Mouse (Mus musculus) embryonic fibroblast, embryonic 13.5 days (primary cell): ENCODE data around the gene Camta1. TPM values are rescaled to one million over a fixed set of nuclear protein-coding genes. Genes with fewer than 3 reads are reported as not detected.
"Not testable (repeated sequence)": the region's sequence is repeated elsewhere in the genome, so short reads cannot be mapped to it uniquely, and the experiment has no call there.

Source experiments
- H3K27ac ChIP-seq: 2 replicates; pipeline ENCODE4 v1.5.1; 2012; ENCODE audit warnings: low read length, control low read depth, inconsistent platforms; ENCODE audit not compliant: insufficient read depth
- H3K4me1 ChIP-seq: 2 replicates; pipeline ENCODE4 v1.6.1; 2011; ENCODE audit warnings: low read length; ENCODE audit not compliant: control insufficient read depth, insufficient read depth
- H3K4me3 ChIP-seq: 2 replicates; pipeline ENCODE4 v1.5.1; 2011; ENCODE audit warnings: mild to moderate bottlenecking, control low read depth, low read length; ENCODE audit not compliant: insufficient read depth
- CTCF ChIP-seq: IDR thresholded peaks from 2 replicates; pipeline ENCODE4 v1.5.1; 2011; ENCODE audit warnings: mild to moderate bottlenecking, control low read depth, low read length, moderate library complexity, borderline replicate concordance; ENCODE audit not compliant: insufficient read depth
- POLR2A ChIP-seq: IDR thresholded peaks from 2 replicates; pipeline ENCODE4 v1.6.1; 2011; ENCODE audit warnings: low read depth, mild to moderate bottlenecking, control low read depth, low read length, moderate library complexity
- polyA plus RNA-seq: library from polyadenylated mRNA; stranded (reverse); fragments of >200 nt; gene quantifications from 2 replicates; pipeline ENCODE4 v1.2.4, GENCODE M21; 2011; ENCODE audit warnings: low read depth; ENCODE audit not compliant: missing spikeins, insufficient read length

The Camta1 gene
- polyA plus RNA-seq, 1 experiment: 53.4 TPM

DNA sequence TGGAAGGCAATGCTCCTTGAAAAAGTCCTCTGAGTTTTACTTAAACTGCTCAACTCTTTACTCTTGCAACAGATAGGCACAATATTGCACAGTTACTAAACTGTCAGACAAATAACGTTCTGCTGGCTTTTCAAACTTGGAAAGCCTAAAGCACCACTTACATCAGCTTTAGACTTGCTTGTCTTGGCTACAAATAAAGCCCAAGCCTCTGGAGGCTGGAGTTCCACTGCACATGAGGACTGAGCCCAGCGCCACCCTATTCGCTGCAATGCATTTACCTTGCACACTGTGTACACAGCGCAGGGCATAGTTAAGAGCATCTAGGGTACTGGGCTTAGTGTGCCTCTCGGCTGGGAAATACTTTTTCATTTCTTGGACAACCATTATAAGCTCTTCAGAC is 818.4 kb downstream of the Camta1 start:
- H3K27ac ChIP-seq: no peak overlapping the region
- peaks cover 4% of the 10 kb centered on the region; the same call in 1 of the 2 replicates for H3K4me1 ChIP-seq
- TF ChIP-seq POLR2A: no peak
- TF ChIP-seq CTCF: no peak
- H3K4me3 ChIP-seq: peak overlapping the region; percentile 65

DNA sequence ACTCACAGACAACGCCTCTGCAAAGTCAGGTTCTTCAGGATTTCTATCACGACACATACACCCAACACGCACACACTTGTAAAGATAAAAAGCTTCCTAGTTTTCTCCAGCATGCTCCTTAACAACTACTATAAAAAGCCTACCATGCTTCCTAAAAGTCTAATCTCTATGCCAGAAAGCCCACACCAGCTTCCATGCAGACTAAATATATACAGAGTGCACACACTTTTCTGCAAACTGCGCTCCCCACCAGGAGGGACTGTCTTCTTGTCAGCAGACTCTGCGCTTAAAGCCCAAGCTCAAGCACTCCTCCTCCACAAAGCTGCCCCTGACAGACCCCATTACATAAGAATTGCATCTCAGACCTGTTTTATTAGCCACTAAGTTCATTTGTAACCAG is 820.2 kb downstream of the Camta1 start:
- TF ChIP-seq CTCF (no peak), POLR2A (no peak)
- no peak overlapping the region for H3K27ac ChIP-seq
- H3K4me1 ChIP-seq: peaks cover 4% of the 10 kb centered on the region; the same call in 1 of the 2 replicates
- no peak overlapping the region for H3K4me3 ChIP-seq

DNA sequence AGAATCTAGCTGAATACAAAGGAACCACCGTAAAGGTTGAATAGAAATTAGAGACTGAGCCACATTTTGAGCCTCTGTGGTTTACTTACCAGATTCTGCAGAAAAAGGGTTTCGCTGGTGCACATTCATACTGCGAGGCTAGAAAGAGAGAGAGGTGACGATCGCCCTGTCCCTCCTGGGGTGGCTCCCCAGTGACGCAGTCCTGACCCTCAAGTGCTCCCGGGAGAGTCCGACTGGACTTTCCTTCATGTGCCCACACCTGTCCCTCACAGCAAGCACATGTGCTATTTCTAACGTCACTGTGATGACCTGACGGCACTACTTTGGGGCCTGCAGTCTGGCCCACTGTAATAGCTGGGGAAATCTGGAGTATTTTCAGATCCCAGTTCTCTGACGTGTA is 823.9 kb downstream of the Camta1 start:
- Histone ChIP-seq H3K4me1 (no peaks in the 10 kb centered on the region), H3K27ac (no peak overlapping the region), H3K4me3 (no peak overlapping the region)
- TF ChIP-seq CTCF (no peak), POLR2A (no peak)

DNA sequence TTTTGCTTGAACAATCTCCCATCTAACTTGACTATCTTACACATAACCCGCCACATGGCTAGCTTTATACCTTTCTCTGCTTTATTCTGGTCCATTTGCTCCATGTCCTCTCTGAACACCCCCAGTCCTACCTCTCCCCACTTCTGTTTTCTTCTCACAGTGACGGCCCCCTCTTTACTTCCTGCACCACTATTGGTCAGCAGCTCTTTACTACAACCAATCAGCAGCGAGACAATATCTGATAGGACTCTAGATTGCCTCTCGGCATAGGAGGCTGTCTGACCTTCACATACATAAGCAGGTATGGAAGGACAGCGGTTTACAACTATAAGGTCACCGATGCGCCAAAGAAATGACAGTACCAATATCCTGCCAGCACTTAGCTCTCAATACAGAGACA is 825.2 kb downstream of the Camta1 start:
- Histone ChIP-seq H3K27ac (no peak overlapping the region), H3K4me1 (no peaks in the 10 kb centered on the region), H3K4me3 (no peak overlapping the region)
- no peak for TF ChIP-seq CTCF
- TF ChIP-seq POLR2A: no peak

DNA sequence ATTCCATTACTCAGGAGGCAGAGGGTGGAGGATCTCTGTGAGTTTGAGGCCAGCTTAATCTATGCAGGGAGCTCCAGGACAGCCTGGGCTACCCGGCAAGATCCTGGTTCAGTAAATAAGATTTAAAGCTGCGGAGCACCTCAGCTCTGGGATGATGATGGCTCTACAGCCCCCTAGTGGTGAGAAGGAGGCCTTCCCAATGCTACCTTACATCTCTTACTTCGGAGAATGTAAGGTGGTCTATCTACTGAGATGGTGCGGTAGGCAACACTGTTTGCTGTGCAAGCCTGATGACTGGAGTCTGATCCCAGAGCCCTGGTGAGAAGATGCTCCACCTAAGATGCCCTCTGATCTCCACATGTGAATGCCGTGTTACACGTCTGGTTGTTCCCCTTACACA is 834.7 kb downstream of the Camta1 start:
- H3K4me1 ChIP-seq: no peaks in the 10 kb centered on the region
- no peak overlapping the region for H3K27ac ChIP-seq
- TF ChIP-seq CTCF: peak; percentile 55; the same call in 1 of the 2 replicates
- no peak for TF ChIP-seq POLR2A
- no peak overlapping the region for H3K4me3 ChIP-seq

DNA sequence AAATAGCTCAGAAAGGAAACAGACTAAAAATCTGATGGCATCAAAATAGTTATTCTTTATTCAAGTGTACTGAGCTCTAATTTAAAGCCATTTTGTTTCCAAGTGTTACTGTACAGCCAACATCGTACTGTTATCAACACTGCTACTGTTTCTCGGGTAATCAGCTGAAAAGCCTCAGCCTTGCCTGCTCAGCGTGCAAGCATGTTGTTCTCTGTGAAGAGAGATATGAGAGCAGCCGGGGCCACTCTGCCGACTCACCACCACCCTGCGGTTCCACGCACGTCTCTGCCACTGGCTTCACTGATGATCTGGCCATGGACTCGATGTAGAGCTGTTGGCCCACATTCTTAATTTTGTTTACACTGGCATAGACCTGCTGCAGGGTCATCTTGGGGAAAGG is 837.5 kb downstream of the Camta1 start:
- Histone ChIP-seq H3K4me3 (no peak overlapping the region), H3K27ac (no peak overlapping the region), H3K4me1 (no peaks in the 10 kb centered on the region)
- TF ChIP-seq CTCF (no peak), POLR2A (no peak)

DNA sequence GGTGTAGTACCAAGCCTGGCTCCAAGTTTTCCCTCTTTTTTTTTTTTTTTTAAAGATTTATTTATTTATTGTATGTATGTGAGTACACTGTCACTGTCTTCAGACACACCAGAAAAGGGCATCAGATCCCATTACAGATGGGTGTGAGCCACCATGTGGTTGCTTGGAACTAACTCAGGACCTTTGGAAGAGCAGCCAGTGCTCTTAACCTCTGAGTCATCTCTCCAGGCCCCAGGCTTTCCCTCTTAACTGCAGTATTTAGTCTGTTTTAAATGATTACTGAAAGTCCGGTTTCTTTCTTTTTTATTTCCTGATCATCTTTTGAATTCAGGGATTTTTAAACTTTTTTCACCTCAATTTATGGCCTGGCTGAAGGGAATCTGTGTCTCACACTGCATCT is 844.3 kb downstream of the Camta1 start:
- not testable (repeated sequence) for H3K4me1 ChIP-seq

DNA sequence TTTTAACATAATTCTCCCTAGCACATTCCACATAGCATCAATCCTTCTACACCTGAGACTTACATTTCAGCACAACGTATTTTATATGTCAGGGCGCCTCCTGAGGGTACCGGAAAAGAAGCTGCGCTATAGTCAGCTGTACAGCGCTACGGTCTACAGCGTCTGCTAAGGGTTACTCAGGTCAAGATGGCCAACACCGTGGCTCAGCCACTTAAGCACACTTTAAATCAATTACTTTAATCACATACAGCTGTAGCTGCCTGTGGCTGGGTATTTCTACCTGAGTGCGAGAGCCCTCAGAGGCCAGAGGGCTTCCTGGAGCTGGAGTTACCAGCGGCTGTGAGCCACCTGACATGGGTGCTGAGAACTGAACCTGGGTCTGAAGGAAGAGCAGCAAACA is 845.7 kb downstream of the Camta1 start:
- Histone ChIP-seq H3K4me1 (peaks cover 3% of the 10 kb centered on the region; the same call in 1 of the 2 replicates), H3K4me3 (no peak overlapping the region), H3K27ac (no peak overlapping the region)
- no peak for TF ChIP-seq POLR2A
- no peak for TF ChIP-seq CTCF

More for the DNA sequence above, 844.3 kb downstream of the Camta1 start:
- not testable (repeated sequence) for H3K4me3 ChIP-seq, H3K27ac ChIP-seq

DNA sequence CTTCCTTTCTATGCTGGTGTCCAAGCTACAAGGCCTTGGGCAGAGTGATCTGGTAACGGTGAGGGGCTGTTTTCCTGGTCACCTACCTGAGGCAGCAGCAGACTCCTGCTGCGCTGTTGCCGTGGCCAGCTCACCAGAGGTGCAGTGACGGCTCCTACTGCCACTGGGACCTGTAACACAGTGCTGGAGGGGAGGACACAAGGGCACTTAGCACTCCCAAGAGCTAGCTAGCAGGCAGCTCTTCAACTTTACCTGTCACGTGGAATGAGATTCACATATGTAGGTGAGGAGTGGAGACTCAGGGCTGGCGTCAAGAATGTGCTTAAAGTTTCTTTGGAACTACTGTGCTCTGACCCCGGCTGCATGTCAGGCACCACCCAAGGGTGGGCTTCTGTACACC is 851.4 kb downstream of the Camta1 start:
- H3K4me3 ChIP-seq: no peak overlapping the region
- TF ChIP-seq CTCF (no peak), POLR2A (no peak)
- H3K27ac ChIP-seq: no peak overlapping the region
- H3K4me1 ChIP-seq: peaks cover 3% of the 10 kb centered on the region; the same call in 1 of the 2 replicates

DNA sequence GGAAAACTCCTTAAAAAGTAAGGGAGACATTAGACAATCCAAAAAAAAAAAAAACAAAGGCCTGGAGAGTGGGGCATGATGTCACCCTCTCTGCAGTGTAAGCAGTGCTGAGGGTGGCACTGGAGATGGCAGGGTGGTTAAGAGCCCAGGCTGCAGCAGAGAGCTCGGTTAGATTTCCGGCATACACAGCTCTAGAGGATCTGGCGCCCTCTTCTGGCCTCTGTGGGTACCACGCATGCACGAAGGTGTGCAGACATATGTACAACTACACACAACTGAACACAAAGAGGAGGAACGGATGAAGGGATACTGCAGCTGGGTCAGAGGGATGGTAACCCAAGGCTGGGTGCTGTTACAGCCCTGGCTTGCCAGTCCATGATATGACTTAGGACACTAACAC is 854.7 kb downstream of the Camta1 start:
- Histone ChIP-seq H3K4me1 (peaks cover 3% of the 10 kb centered on the region; the same call in 1 of the 2 replicates), H3K4me3 (no peak overlapping the region), H3K27ac (no peak overlapping the region)
- TF ChIP-seq POLR2A (no peak), CTCF (peak; percentile 59)
